Mouse (Mus musculus) lung, postnatal 0 days (tissue): Measurements from ENCODE around the gene Slc12a7. TPM values are rescaled to one million over a fixed set of nuclear protein-coding genes. Genes with fewer than 3 reads are reported as not detected.

ENCODE experiments used
- ATAC-seq: fragments of 200-750 bp; cut with Nextera tagmentation; 2 replicates; pipeline ENCODE4 v1.8.0; 2017; ENCODE audit warnings: moderate library complexity
- DNase-seq: peaks from one replicate; pipeline ENCODE4 v3.0.0-alpha.2; 2016; ENCODE audit warnings: low spot score
- H3K27ac ChIP-seq: fragments of 300-500 bp; sonication (generic); 2 replicates; pipeline ENCODE4 v1.5.1; 2014; ENCODE audit warnings: antibody characterized with exemption, mild to moderate bottlenecking, low read length, mixed read lengths
- H3K27me3 ChIP-seq: fragments of 300-500 bp; sonication (generic); replicated peaks from 2 replicates; pipeline ENCODE4 v1.6.1; 2014; ENCODE audit warnings: low read length, mixed read lengths; ENCODE audit not compliant: insufficient read depth
- H3K36me3 ChIP-seq: fragments of 300-500 bp; sonication (generic); 2 replicates; pipeline ENCODE4 v1.6.1; 2014; ENCODE audit warnings: low read length, mixed read lengths; ENCODE audit not compliant: insufficient read depth
- H3K4me1 ChIP-seq: fragments of 300-500 bp; sonication (generic); 2 replicates; pipeline ENCODE4 v1.6.1; 2014; ENCODE audit warnings: antibody characterized with exemption, low read depth, low read length, mixed read lengths; ENCODE audit not compliant: insufficient read depth
- H3K4me2 ChIP-seq: fragments of 300-500 bp; sonication (generic); replicated peaks from 2 replicates; pipeline ENCODE4 v1.6.1; 2014; ENCODE audit warnings: low read depth, mild to moderate bottlenecking, low read length, moderate library complexity, mixed read lengths
- H3K4me3 ChIP-seq: fragments of 300-500 bp; sonication (generic); 2 replicates; pipeline ENCODE4 v1.5.1; 2014; ENCODE audit warnings: low read depth, low read length
- H3K9ac ChIP-seq: fragments of 300-500 bp; sonication (generic); replicated peaks from 2 replicates; pipeline ENCODE4 v1.6.1; 2014; ENCODE audit warnings: low read depth, mild to moderate bottlenecking
- H3K9me3 ChIP-seq: fragments of 300-500 bp; sonication (generic); 2 replicates; pipeline ENCODE4 v1.6.1; 2016; ENCODE audit warnings: low read length, mixed read lengths
- CTCF ChIP-seq: IDR thresholded peaks from 2 replicates; pipeline ENCODE4 v1.5.1; 2016; ENCODE audit warnings: antibody characterized with exemption, mild to moderate bottlenecking
- EP300 ChIP-seq: IDR thresholded peaks from 2 replicates; pipeline ENCODE4 v1.6.1; 2016; ENCODE audit warnings: antibody characterized with exemption, mild to moderate bottlenecking, control low read depth
- WGBS: fragments of 180-500 bp; shearing (Covaris S2); extraction: QIAGEN DNeasy Blood & Tissue Kit; methylation state at CpG from one replicate; pipeline ENCODE4 v1.1.7; 2014; 5-methylcytosine and 5-hydroxymethylcytosine counted together
- polyA plus RNA-seq: library from polyadenylated mRNA; unstranded; fragments of >200 nt; fragmentation: Nextera tagmentation; extraction: Ambion mirVana; gene quantifications from 2 replicates; pipeline ENCODE4 v1.2.1, GENCODE M21; 2015

The Slc12a7 gene
- polyA plus RNA-seq, 1 experiment from 2014 or later, result 10.5 TPM

- WGBS, result 1% methylated on average over 43 of the region's 65 CpGs
- H3K36me3 ChIP-seq, result no peaks in the 10 kb centered on the region
Measured at GRCm38 (mm10) chr13:73846589-73847464, 113.9 kb downstream of the Slc12a7 start.

GRCm38 (mm10) chr13:73847465-73847836, 114.6 kb downstream of the Slc12a7 start, which contains the start of gene Nkd2:
TSS of gene Nkd2 (minus strand) at chr13:73847631.
- 0 out of 2 replicates have a peak, but pooled peaks cover 4% of the 10 kb centered on the region for H3K4me1 ChIP-seq
- H3K4me2 ChIP-seq, result peak within 1 kb of the TSS; percentile 94
- H3K27me3 ChIP-seq, result peaks cover 14% of the 10 kb centered on the region
- no peaks in the 10 kb centered on the region for H3K9me3 ChIP-seq
- H3K9ac ChIP-seq, result peak within 1 kb of the TSS; percentile 36
- no peak for TF ChIP-seq EP300
- TF ChIP-seq CTCF, result peak; percentile 77
- peak within 1 kb of the TSS; percentile 62 for H3K4me3 ChIP-seq
- peak; percentile 83 for DNase-seq
- peak; percentile 89 for ATAC-seq
- no peak within 1 kb of the TSS for H3K27ac ChIP-seq
- H3K36me3 ChIP-seq, result no peaks in the 10 kb centered on the region
- under 1% methylated on average over 28 of the region's 38 CpGs for WGBS

More at GRCm38 (mm10) chr13:73846589-73847464, 113.9 kb downstream of the Slc12a7 start:
- Histone ChIP-seq H3K9ac (peak overlapping the region; percentile 36), H3K27ac (no peak overlapping the region), H3K27me3 (peaks cover 14% of the 10 kb centered on the region), H3K4me2 (peak overlapping the region; percentile 94), H3K4me1 (0 out of 2 replicates have a peak, but pooled peaks cover 4% of the 10 kb centered on the region), H3K4me3 (peak overlapping the region; percentile 62), H3K9me3 (no peaks in the 10 kb centered on the region)
- TF ChIP-seq EP300, result no peak
- no peak for TF ChIP-seq CTCF
- ATAC-seq (peak; percentile 64), DNase-seq (peak; percentile 34)

Other genes starting within 250 kb of the Slc12a7 start
- gene Slc6a3, start 196.3 kb upstream of the Slc12a7 start, polyA plus RNA-seq, result 0.05 and 0.08 TPM in 2 replicates
- gene Clptm1l, start 129.1 kb upstream of the Slc12a7 start, polyA plus RNA-seq, result 100 and 103 TPM in 2 replicates
- gene Tert, start 106.2 kb upstream of the Slc12a7 start, polyA plus RNA-seq, result 0.43 and 0.94 TPM in 2 replicates
- gene Slc6a18, start 55.1 kb upstream of the Slc12a7 start, polyA plus RNA-seq, result not detected in 2 replicates
- not detected in 2 replicates for gene Slc6a19, start 28.2 kb upstream of the Slc12a7 start, polyA plus RNA-seq
- gene Nkd2, start 114.5 kb downstream of the Slc12a7 start, polyA plus RNA-seq, result 3.1 and 3.2 TPM in 2 replicates
- gene Trip13, start 204.7 kb downstream of the Slc12a7 start, polyA plus RNA-seq, result 2.4 and 4.1 TPM in 2 replicates
- 33.8 and 35.2 TPM in 2 replicates for gene Brd9, start 204.7 kb downstream of the Slc12a7 start, polyA plus RNA-seq
- gene Zdhhc11, start 230.8 kb downstream of the Slc12a7 start, polyA plus RNA-seq, result not detected in 2 replicates